Mouse (Mus musculus) liver, embryonic 14.5 days (tissue): ENCODE measurements around the gene Abcd4.

Experiments
- CTCF ChIP-seq: IDR thresholded peaks from 2 replicates; pipeline ENCODE4 v1.5.1; 2016; ENCODE audit warnings: antibody characterized with exemption, low read depth, control low read depth
- EP300 ChIP-seq: IDR thresholded peaks from 2 replicates; pipeline ENCODE4 v1.6.1; 2016; ENCODE audit warnings: antibody characterized with exemption, low read depth

DNA sequence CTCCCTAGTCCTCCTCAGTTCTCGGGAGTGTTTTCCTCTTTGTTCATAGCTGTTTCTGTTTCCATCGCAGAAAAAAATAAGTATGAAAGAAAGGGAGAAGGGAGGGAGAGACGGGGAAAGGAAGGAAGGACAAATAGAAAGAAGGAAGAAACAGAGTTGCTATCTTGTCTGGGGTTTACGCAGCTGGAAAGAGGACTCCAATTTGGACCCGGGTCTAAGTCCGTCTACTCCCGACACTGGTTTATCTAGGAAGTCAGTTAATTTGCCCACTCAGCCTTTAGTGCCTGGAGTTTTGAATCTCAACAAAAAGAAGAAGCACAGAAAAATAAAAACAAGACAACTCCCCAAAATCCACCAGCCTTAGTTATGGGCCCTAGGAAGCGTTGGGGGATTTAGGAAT, 7.4 kb upstream of the Abcd4 start:
- no peak for TF ChIP-seq CTCF
- no peak for TF ChIP-seq EP300
